Mouse (Mus musculus) myocyte (in vitro differentiated cells): Measurements from ENCODE around the gene Rtl10.

Source experiments
- CEBPB ChIP-seq: IDR thresholded peaks from 2 replicates; pipeline ENCODE4 v1.6.1; 2011; ENCODE audit warnings: mild to moderate bottlenecking, moderate library complexity; ENCODE audit not compliant: poor library complexity, insufficient read depth, severe bottlenecking
- MAX ChIP-seq: IDR thresholded peaks from one replicate; pipeline ENCODE4 v1.6.1; 2011; ENCODE audit warnings: low read depth, mild to moderate bottlenecking, control low read depth
- MYOD1 ChIP-seq, 3 experiments: IDR thresholded peaks; one replicate each; pipeline ENCODE4 v1.6.1; 2011; ENCODE audit warnings: control low read depth in 2 of 3, low read depth in 2 of 3, mild to moderate bottlenecking in 2 of 3, moderate library complexity in 1 of 3; ENCODE audit not compliant: insufficient read length in 2 of 3, control insufficient read depth in 1 of 3
- POLR2A ChIP-seq: IDR thresholded peaks from one replicate; pipeline ENCODE4 v1.6.1; 2011; ENCODE audit warnings: low read depth, mild to moderate bottlenecking, control low read depth, moderate library complexity; ENCODE audit not compliant: insufficient read length
- POLR2AphosphoS2 ChIP-seq: IDR thresholded peaks from one replicate; pipeline ENCODE4 v1.6.1; 2011; ENCODE audit warnings: low read depth, control low read depth; ENCODE audit not compliant: insufficient read length
- USF1 ChIP-seq: IDR thresholded peaks from one replicate; pipeline ENCODE4 v1.6.1; 2011; ENCODE audit warnings: low read depth, mild to moderate bottlenecking, control low read depth, moderate library complexity

DNA sequence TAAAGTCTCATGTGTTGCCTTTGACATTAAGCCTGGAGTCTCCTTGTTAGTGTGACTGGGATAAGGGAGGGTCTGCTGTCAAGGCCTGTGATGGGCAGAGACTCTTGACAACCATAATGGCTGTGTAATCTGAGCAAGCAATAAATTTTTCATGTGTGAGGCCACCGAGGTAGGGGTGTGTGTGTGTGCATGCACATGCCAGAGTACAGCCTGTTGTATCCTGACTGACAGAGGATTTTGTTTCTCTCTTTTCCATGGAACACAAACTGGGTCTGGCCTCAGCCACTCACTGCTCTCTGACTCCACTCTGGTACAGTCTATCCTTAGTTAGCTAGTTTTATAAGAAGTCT lies 8.5 kb downstream of the Rtl10 start:
- TF ChIP-seq POLR2AphosphoS2, result no peak
- no peak for TF ChIP-seq POLR2A
- no peak for TF ChIP-seq CEBPB
- TF ChIP-seq USF1, result no peak
- TF ChIP-seq MAX, result no peak
- no peak for TF ChIP-seq MYOD1 (IDR thresholded peaks at IDR 0.05; ENCODE audit: control insufficient read depth in 1 of 3, insufficient read length in 2 of 3, low read depth in 2 of 3)
